Mouse (Mus musculus) T-helper 1 cell (primary cell): Measurements from ENCODE around the gene Meis3.

Experiments
- in situ Hi-C: fragments of 300-600 bp; cut with MboI, MseI; formaldehyde crosslinking; loops from one replicate; pipeline ENCODE4 v1.15.1; 2025; ENCODE audit warnings: high pct_unique_total_duplicates

Meis3 gene

DNA sequence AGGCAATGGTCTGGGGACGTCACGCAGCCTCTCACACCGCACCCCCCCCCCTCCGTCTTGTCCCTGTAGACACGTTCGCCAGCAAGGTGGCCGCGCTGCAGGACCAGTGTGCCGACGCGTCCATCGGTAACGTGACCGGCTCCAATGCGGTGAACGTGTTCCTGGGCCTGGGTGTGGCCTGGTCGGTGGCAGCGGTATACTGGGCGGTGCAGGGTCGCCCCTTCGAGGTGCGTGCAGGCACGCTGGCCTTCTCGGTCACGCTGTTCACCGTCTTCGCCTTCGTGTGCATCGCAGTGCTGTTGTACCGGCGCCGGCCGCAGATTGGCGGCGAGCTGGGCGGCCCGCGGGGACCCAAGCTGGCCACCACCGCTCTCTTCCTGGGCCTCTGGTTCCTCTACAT is 16.2 kb upstream of the Meis3 start:
- in situ Hi-C loops = no loop called here

DNA sequence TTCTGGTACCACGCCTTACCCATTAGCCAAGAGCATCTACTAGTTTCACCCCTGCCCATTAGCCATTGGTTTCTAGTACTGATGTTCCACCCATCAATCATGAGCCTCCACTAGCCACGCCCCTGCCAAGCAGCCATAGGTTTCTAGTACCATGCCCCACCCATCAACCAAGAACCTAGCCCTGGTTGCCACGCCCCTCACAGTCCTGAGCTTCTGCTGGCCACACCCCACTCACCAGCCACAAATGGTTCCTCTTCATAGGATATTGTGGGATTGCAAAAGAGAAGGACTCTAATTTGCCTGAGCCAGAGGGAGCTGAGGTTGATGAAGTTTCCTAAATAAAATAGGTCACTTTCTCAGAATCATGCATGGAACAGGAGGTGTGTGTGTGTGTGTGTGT is 14.2 kb upstream of the Meis3 start:
- in situ Hi-C loops = no loop called here

- in situ Hi-C loops = no loop called here
Observed at GRCm38 (mm10) chr7:16161302-16161701, 13.6 kb upstream of the Meis3 start.

DNA sequence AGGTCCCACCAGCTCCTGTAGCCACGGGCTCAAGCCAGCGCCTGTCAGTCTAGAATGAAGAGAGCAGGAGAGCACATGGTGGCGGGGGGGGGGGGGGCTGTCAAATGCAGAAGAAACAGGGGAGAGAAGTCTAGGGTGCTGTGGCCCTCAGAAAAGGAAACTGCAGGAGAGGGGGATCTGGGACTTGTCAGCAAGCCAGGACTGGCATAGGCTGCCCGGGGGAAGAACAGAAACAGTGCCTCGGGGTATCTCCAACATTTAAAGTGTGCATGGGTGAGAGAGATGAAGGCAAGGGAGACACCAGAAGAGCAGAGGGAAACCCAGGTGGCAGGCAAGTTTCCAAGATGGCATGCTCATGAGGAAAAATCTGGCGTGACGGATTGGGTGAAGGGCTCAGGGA is 12.9 kb upstream of the Meis3 start:
- in situ Hi-C loops = no loop called here

GRCm38 (mm10) chr7:16172141-16172581 is 2.7 kb upstream of the Meis3 start:
- in situ Hi-C loops = no loop called here

DNA sequence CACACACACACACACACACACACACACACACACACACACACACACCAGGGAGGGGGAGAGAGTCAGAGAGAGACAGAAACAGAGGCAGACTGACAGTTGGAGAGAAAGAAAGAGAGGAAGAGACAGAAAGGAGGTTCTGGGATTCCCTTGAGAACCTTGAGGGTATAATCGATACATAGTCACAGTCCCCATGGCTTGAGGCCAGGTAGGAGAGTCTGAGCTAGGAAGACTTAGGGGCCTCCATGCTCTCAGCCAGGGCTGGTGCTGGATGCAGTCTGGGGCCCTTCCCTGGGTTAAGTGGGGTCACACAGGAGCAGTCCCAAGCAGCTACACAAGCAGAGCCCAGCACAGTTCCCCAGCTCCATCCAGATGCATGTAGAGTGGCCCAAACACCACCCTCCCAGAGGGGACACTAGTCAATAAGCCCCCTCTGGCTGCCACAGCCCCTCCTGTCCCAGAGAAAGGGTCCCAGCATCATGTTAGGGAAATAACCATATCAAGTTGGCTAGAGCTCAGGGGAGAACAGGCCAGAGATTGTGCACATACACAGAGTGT is 2.2 kb upstream of the Meis3 start:
- in situ Hi-C loops = no loop called here

- in situ Hi-C loops = no loop called here
Observed at GRCm38 (mm10) chr7:16173146-16173545, 1.7 kb upstream of the Meis3 start.

DNA sequence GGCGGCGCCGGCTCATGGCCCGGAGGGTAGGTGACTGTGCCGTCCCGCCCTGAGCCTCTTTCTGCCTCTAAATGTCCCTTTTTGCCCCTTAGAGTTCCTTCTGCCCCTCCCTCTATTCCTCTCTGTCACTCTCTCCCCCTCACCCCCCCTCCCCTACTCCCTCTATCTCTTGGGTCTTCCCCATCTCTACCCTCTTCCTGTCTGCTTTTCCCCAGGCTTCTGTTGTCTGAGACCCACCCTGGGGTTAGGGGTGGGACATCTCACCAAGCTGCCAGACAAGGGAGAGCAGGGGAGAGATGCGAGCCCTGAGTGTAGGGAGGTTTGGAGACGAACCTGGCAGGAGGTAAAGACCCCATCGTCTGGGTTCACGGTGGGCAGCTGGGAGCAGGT is 647 bp downstream of the Meis3 start:
- in situ Hi-C loops = no loop called here

GRCm38 (mm10) chr7:16178114-16178513 is 3.2 kb downstream of the Meis3 start:
- in situ Hi-C loops = no loop called here

- in situ Hi-C loops = no loop called here
Observed at GRCm38 (mm10) chr7:16183663-16184062, 8.8 kb downstream of the Meis3 start.

DNA sequence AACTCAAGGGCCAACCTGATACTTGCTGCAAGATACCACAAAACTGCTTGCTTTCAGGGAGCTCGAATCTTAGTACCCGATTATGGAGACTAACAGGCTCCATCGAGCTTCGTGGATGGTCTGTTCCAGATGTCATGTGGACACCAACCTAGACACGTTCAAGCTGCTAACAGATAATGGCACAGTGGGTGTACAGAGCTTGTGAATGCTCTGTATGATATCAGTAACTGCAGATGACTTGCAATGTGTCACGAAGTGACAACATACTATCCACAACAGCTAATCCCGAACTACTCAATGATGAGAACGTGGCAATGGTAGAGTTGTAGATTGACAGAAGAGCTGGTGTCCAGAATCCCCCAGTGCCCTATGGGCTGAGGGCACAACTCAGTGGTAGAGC is 12.6 kb downstream of the Meis3 start:
- in situ Hi-C loops = no loop called here

DNA sequence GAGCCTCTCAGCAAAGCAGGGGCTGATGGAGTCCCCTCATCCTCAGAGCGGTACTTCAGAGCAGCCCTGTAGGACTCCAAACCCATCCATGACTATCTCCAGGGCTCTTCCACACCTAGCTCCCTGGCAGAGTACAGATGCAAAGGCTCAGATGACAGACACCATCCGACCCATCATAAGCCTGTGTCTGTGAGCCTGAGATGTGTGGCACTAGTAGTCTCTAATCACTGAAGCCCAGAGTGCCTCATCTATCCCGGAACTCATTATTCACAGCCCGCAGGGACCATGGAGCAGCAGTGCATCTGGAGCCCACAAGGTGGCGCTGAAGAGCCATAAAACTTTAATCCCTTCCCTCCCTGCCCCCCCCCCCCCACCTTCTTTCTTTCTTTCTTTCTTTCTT is 17.4 kb downstream of the Meis3 start:
- in situ Hi-C loops = loop anchor here (5.0 kb wide), 1 partner anchor 70 kb away; no protein-coding TSS in a partner anchor

- in situ Hi-C loops = loop anchor here (5.0 kb wide), 1 partner anchor 69 kb away; no protein-coding TSS in a partner anchor
Observed at GRCm38 (mm10) chr7:16193702-16194101, 18.8 kb downstream of the Meis3 start.

GRCm38 (mm10) chr7:16196616-16197015 is 21.7 kb downstream of the Meis3 start:
- in situ Hi-C loops = no loop called here

DNA sequence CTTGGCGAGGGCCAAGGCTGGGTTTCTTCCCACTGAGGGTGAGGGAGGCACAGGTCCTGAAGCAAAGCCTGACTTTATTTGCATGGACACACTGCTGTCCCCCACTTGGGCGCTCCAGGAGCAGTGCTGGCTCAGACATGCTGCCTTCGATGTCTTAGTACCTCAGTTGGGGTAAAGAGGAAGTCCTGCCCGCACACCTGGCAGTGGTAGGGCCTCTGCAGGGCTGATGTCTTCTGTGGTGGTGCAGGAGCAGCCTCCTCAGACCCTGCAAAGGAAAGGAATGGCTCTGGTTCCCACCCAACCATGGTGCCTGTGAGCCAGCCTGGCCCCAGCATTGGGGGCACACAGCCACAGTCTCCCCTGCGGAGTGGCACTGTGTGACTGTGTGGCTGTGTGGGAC is 22.3 kb downstream of the Meis3 start:
- in situ Hi-C loops = no loop called here

DNA sequence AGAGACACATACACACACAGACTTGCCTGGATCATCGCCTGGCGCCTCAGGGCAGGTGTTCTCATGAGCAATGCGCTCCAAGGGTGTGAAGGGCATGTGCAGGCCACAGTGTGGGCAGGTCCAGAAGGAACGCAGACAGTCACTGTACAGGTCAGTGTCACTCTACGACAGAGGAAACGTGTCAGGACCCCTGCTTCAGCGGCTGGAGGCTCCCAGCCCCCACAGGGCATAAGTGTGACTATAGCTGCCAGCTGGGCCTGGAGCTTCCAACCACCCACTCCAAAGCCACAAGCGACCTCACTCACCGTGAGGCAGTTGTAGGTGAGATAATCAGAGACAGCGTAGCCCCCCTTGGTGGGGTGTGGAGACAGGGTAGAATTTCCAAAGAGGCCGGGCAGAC is 23.6 kb downstream of the Meis3 start:
- in situ Hi-C loops = no loop called here

- in situ Hi-C loops = no loop called here
Observed at GRCm38 (mm10) chr7:16201136-16201535, 26.2 kb downstream of the Meis3 start.

GRCm38 (mm10) chr7:16202756-16203504 is 28.0 kb downstream of the Meis3 start:
- in situ Hi-C loops = no loop called here

DNA sequence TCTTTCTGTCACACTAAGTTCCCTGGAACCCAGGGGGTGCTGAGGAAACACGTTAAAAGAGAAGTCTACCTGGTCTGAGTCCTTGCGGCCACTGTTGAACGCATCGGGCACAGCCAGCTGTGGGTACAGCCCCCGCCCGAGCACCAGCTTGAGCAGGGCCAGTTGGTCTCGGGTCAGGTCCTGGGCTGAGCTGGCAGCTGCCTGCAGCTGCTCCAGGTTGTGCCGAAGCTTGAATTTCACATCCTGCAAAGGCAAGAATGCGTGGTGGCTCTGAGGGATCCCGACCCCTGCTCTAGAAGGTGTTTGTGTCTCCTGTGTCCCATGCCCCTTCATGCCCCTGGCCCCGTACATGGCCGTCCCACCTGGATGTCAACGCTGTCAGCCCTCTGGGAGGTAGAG is 28.6 kb downstream of the Meis3 start:
- in situ Hi-C loops = no loop called here

DNA sequence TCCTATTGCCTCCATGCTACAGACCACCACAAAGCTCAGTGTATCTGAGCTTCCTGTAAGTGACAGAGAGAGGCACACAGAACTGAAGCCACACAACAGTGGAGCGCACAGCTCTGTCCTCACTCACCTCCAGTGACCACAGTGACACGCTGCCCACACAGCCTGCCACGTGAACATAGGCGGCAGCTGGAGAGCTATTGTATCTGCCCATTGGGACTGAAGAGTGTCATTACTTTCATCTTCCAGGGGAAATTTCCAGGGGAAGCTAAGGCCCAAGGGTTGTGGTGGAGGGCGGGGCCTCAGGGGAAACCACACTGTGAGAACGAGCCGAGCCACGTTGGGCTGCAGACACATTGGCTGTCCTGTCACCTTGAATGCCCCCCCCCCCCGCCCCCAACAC is 29.9 kb downstream of the Meis3 start:
- in situ Hi-C loops = no loop called here

DNA sequence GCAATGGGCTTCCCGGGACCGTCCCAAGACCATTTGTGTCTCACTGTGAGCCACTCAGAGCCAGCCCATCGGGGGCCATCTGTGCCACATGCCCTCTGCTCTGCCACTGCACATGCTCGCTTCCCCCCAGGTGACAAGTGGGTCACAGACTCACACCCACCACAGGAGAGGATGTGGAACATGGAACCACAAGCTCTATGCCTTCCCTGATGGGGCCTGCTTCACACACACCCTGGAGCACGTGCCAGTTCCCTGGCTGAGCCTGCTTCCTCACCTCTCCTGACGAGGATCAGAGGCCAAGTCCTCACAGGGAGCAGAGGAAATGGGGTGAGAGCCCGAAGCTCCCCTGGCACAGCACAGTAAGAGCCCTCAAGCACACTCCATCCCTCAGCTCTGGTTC is 32.2 kb downstream of the Meis3 start:
- in situ Hi-C loops = no loop called here

DNA sequence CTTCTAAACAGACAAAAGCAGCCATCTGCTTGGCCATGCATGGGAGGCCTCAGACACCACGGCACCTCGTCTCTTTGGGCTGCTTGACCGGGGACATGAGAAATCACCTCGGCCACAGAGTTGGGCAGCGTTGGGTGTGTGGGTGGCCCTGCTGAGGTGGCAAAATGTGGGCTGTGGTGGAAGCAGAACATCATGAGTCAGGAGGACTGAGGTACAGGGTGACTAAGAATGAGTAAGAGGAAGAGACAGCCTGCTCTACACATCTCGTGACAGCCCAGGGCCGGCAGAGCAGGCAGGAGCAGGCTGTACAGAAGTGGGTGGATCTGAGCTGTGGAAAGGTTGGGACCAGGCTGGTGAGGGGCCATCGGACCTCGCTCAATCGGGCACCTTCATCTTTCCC is 32.6 kb downstream of the Meis3 start:
- in situ Hi-C loops = no loop called here
